Mouse (Mus musculus): Measurements from ENCODE around the gene Ebf1. TPM values are rescaled to one million over a fixed set of nuclear protein-coding genes. Genes with fewer than 3 reads are reported as not detected.

Ebf1 gene
- polyA plus RNA-seq, 1 experiment from 2014 or later = 8.1 TPM

GRCm38 (mm10) chr11:44875171-44875570 lies 258.1 kb downstream of the Ebf1 start:
- no peaks in the 10 kb centered on the region for H3K4me1 ChIP-seq
- no peak overlapping the region for H3K27ac ChIP-seq
- DNase-seq (ENCODE audit: extremely low spot score, low spot score) = no peak
- no peaks in the 10 kb centered on the region for H3K36me3 ChIP-seq (replicated peaks)
- no peaks in the 10 kb centered on the region for H3K9me3 ChIP-seq
- no peak overlapping the region for H3K4me3 ChIP-seq
- no peaks in the 10 kb centered on the region for H3K27me3 ChIP-seq (ENCODE audit: poor library complexity, severe bottlenecking)
- WGBS = 87% methylated on average over 3 of the region's 3 CpGs

- Histone ChIP-seq H3K36me3 (replicated peaks) (no peaks in the 10 kb centered on the region), H3K4me3 (no peak overlapping the region), H3K27me3 (ENCODE audit: poor library complexity, severe bottlenecking) (peaks cover 5% of the 10 kb centered on the region; the same call in 1 of the 2 replicates), H3K9me3 (no peaks in the 10 kb centered on the region), H3K27ac (no peak overlapping the region), H3K4me1 (peaks cover 12% of the 10 kb centered on the region)
- no peak for DNase-seq (ENCODE audit: extremely low spot score, low spot score)
- 79% methylated on average over 9 of the region's 9 CpGs for WGBS
Measured at GRCm38 (mm10) chr11:44881056-44881683, 264.1 kb downstream of the Ebf1 start.

GRCm38 (mm10) chr11:44882476-44882970 lies 265.4 kb downstream of the Ebf1 start:
- H3K4me3 ChIP-seq = no peak overlapping the region
- no peaks in the 10 kb centered on the region for H3K9me3 ChIP-seq
- 43% methylated on average over 4 of the region's 4 CpGs for WGBS
- H3K36me3 ChIP-seq (replicated peaks) = no peaks in the 10 kb centered on the region
- H3K27me3 ChIP-seq (ENCODE audit: poor library complexity, severe bottlenecking) = peaks cover 5% of the 10 kb centered on the region
- H3K4me1 ChIP-seq = peaks cover 12% of the 10 kb centered on the region
- H3K27ac ChIP-seq = no peak overlapping the region
- DNase-seq (ENCODE audit: extremely low spot score, low spot score) = no peak

- 85% methylated on average over 3 of the region's 3 CpGs for WGBS
- DNase-seq (ENCODE audit: extremely low spot score, low spot score) = no peak
- H3K36me3 ChIP-seq (replicated peaks) = no peaks in the 10 kb centered on the region
- H3K4me3 ChIP-seq = no peak overlapping the region
- H3K27me3 ChIP-seq (ENCODE audit: poor library complexity, severe bottlenecking) = peaks cover 5% of the 10 kb centered on the region
- peaks cover 12% of the 10 kb centered on the region for H3K4me1 ChIP-seq
- no peaks in the 10 kb centered on the region for H3K9me3 ChIP-seq
- H3K27ac ChIP-seq = no peak overlapping the region
Measured at GRCm38 (mm10) chr11:44884337-44884736, 267.2 kb downstream of the Ebf1 start.

- DNase-seq (ENCODE audit: extremely low spot score, low spot score) = no peak
- 95% methylated on average over 2 of the region's 2 CpGs for WGBS
- Histone ChIP-seq H3K9me3 (no peaks in the 10 kb centered on the region), H3K4me1 (peaks cover 23% of the 10 kb centered on the region), H3K27ac (no peak overlapping the region), H3K4me3 (no peak overlapping the region), H3K27me3 (ENCODE audit: poor library complexity, severe bottlenecking) (peaks cover 5% of the 10 kb centered on the region), H3K36me3 (replicated peaks) (no peaks in the 10 kb centered on the region)
Measured at GRCm38 (mm10) chr11:44886897-44887296, 269.8 kb downstream of the Ebf1 start.

GRCm38 (mm10) chr11:44887691-44888090 lies 270.6 kb downstream of the Ebf1 start:
- Histone ChIP-seq H3K27me3 (ENCODE audit: poor library complexity, severe bottlenecking) (peaks cover 5% of the 10 kb centered on the region), H3K36me3 (replicated peaks) (no peaks in the 10 kb centered on the region), H3K27ac (no peak overlapping the region), H3K4me3 (no peak overlapping the region), H3K4me1 (peaks cover 16% of the 10 kb centered on the region), H3K9me3 (no peaks in the 10 kb centered on the region)
- WGBS = 91% methylated on average over 7 of the region's 7 CpGs
- no peak for DNase-seq (ENCODE audit: extremely low spot score, low spot score)

GRCm38 (mm10) chr11:44888390-44888789 lies 271.3 kb downstream of the Ebf1 start:
- peaks cover 16% of the 10 kb centered on the region for H3K4me1 ChIP-seq
- DNase-seq (ENCODE audit: extremely low spot score, low spot score) = no peak
- no peaks in the 10 kb centered on the region for H3K9me3 ChIP-seq
- 95% methylated on average over 4 of the region's 4 CpGs for WGBS
- no peak overlapping the region for H3K27ac ChIP-seq
- H3K27me3 ChIP-seq (ENCODE audit: poor library complexity, severe bottlenecking) = peaks cover 5% of the 10 kb centered on the region
- H3K4me3 ChIP-seq = no peak overlapping the region
- H3K36me3 ChIP-seq (replicated peaks) = no peaks in the 10 kb centered on the region

GRCm38 (mm10) chr11:44892814-44893521 lies 275.9 kb downstream of the Ebf1 start:
- Histone ChIP-seq H3K4me1 (peaks cover 23% of the 10 kb centered on the region), H3K27me3 (ENCODE audit: poor library complexity, severe bottlenecking) (no peaks in the 10 kb centered on the region), H3K4me3 (no peak overlapping the region), H3K9me3 (no peaks in the 10 kb centered on the region), H3K27ac (no peak overlapping the region), H3K36me3 (replicated peaks) (no peaks in the 10 kb centered on the region)
- 82% methylated on average over 18 of the region's 18 CpGs for WGBS
- DNase-seq (ENCODE audit: extremely low spot score, low spot score) = no peak

GRCm38 (mm10) chr11:44893986-44894385 lies 276.9 kb downstream of the Ebf1 start:
- Histone ChIP-seq H3K27ac (no peak overlapping the region), H3K4me1 (peaks cover 23% of the 10 kb centered on the region), H3K27me3 (ENCODE audit: poor library complexity, severe bottlenecking) (0 out of 2 replicates have a peak, but pooled peaks cover 3% of the 10 kb centered on the region), H3K4me3 (no peak overlapping the region), H3K9me3 (no peaks in the 10 kb centered on the region), H3K36me3 (replicated peaks) (no peaks in the 10 kb centered on the region)
- DNase-seq (ENCODE audit: extremely low spot score, low spot score) = no peak

- Histone ChIP-seq H3K27ac (no peak overlapping the region), H3K36me3 (replicated peaks) (no peaks in the 10 kb centered on the region), H3K4me1 (peaks cover 27% of the 10 kb centered on the region), H3K4me3 (no peak overlapping the region), H3K9me3 (no peaks in the 10 kb centered on the region), H3K27me3 (ENCODE audit: poor library complexity, severe bottlenecking) (0 out of 2 replicates have a peak, but pooled peaks cover 6% of the 10 kb centered on the region)
- no peak for DNase-seq (ENCODE audit: extremely low spot score, low spot score)
- WGBS = 87% methylated on average over 4 of the region's 4 CpGs
Measured at GRCm38 (mm10) chr11:44894798-44895197, 277.7 kb downstream of the Ebf1 start.

GRCm38 (mm10) chr11:44895893-44896292 lies 278.8 kb downstream of the Ebf1 start:
- Histone ChIP-seq H3K27ac (no peak overlapping the region), H3K4me1 (peaks cover 36% of the 10 kb centered on the region), H3K4me3 (no peak overlapping the region), H3K9me3 (no peaks in the 10 kb centered on the region), H3K36me3 (replicated peaks) (no peaks in the 10 kb centered on the region), H3K27me3 (ENCODE audit: poor library complexity, severe bottlenecking) (0 out of 2 replicates have a peak, but pooled peaks cover 6% of the 10 kb centered on the region)
- 90% methylated on average over 1 of the region's 1 CpGs for WGBS
- no peak for DNase-seq (ENCODE audit: extremely low spot score, low spot score)

GRCm38 (mm10) chr11:44897140-44897665 lies 280.1 kb downstream of the Ebf1 start:
- H3K36me3 ChIP-seq (replicated peaks) = no peaks in the 10 kb centered on the region
- 84% methylated on average over 10 of the region's 10 CpGs for WGBS
- no peak overlapping the region for H3K27ac ChIP-seq
- H3K4me3 ChIP-seq = no peak overlapping the region
- H3K27me3 ChIP-seq (ENCODE audit: poor library complexity, severe bottlenecking) = peaks cover 13% of the 10 kb centered on the region; the same call in 1 of the 2 replicates
- no peaks in the 10 kb centered on the region for H3K9me3 ChIP-seq
- no peak for DNase-seq (ENCODE audit: extremely low spot score, low spot score)
- H3K4me1 ChIP-seq = peaks cover 36% of the 10 kb centered on the region

GRCm38 (mm10) chr11:44899554-44899953 lies 282.4 kb downstream of the Ebf1 start:
- Histone ChIP-seq H3K36me3 (replicated peaks) (no peaks in the 10 kb centered on the region), H3K27ac (no peak overlapping the region; the same call in 1 of the 2 replicates), H3K9me3 (no peaks in the 10 kb centered on the region), H3K4me1 (peaks cover 47% of the 10 kb centered on the region), H3K4me3 (no peak overlapping the region), H3K27me3 (ENCODE audit: poor library complexity, severe bottlenecking) (peaks cover 15% of the 10 kb centered on the region)
- no peak for DNase-seq (ENCODE audit: extremely low spot score, low spot score)

Measured in forebrain, embryonic 10.5 days (tissue).